Mouse (Mus musculus) cerebellum, postnatal 14 days (tissue): ENCODE data around the gene Parp4.

ENCODE experiments used
- DNase-seq, 2 experiments: peaks; one replicate each; pipeline ENCODE4 v3.0.0; 2021; ENCODE audit warnings: mixed read lengths in 2 of 2

Parp4 gene

DNA sequence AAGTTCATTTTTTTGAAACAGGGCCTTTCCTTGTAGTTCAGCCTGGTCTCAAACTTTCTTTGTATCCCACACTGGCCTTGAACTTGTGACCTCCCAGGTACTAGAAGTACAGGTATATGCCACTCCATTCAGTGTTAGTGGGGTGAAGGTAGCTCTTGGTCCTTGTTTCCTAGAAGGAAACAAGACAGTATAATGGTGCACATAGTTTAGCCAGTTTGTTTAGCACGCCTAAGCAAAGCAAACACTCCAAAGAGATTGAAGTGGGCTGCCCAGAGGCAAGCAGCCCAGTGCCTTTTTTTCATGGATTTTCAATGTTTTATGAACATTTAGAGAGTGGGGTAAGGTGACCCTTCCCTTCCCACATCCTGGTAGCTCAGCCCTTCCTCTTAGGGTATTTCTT lies 42.1 kb downstream of the Parp4 start:
- no peak for DNase-seq

GRCm38 (mm10) chr14:56620425-56620824 lies 45.0 kb downstream of the Parp4 start:
- DNase-seq: no peak

GRCm38 (mm10) chr14:56626202-56626601 lies 50.8 kb downstream of the Parp4 start:
- DNase-seq: no peak

GRCm38 (mm10) chr14:56628336-56628735 lies 52.9 kb downstream of the Parp4 start:
- no peak for DNase-seq

- DNase-seq: no peak
These were observed 55.7 kb downstream of the Parp4 start for GRCm38 (mm10) chr14:56631109-56631508.

- DNase-seq: no peak
These were observed 71.8 kb downstream of the Parp4 start for GRCm38 (mm10) chr14:56647206-56647605.

DNA sequence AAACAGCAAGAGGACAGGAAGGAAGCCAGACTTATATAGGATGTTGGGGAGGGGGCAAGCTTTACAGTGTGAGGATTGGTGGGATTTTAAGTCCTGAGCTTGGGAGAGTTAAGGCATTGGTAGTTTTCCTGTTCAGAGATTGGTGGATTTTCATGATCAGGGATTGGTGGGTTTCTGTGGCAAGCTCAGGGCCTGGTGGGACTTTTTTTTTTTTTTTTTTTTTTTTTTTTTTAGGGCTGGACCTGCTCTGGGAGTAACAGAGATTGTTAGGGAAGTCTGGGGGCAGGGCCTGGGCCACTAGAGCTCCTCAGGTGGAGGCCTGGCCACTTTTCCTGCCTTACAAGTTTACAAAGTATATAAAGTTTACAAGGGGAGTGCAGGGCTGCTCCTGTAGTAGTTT lies 74.0 kb downstream of the Parp4 start:
- no peak for DNase-seq

- no peak for DNase-seq
These were observed 90.2 kb downstream of the Parp4 start for GRCm38 (mm10) chr14:56665651-56666050.

- no peak for DNase-seq
These were observed 91.5 kb downstream of the Parp4 start for GRCm38 (mm10) chr14:56666909-56667308.

GRCm38 (mm10) chr14:56667969-56668802 lies 92.8 kb downstream of the Parp4 start, which contains the start of gene Mphosph8:
Gene Mphosph8 (plus strand): TSS chr14:56668248.
- peak; percentile 99 to 100 for DNase-seq

- no peak for DNase-seq
These were observed 93.7 kb downstream of the Parp4 start for GRCm38 (mm10) chr14:56669046-56669620.

DNA sequence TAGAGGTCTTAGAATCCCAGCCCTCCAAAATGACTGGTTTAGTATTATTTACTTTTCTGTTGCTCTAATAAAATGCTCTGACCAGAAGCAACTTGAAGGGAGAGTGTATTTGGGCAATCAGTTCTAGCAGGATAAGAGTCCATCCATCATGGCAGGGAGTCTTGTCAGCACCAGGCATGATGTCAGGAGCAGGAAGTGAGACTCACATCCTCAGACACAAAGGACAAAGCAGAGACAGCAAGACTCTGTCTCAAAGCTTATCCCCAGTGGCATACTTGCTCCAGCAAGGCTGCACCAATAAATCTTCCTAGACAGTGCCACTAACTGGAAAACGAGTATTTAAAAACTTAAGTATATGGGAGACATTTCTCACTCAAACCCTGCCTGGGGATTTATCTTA lies 110.0 kb downstream of the Parp4 start:
- DNase-seq: no peak

DNA sequence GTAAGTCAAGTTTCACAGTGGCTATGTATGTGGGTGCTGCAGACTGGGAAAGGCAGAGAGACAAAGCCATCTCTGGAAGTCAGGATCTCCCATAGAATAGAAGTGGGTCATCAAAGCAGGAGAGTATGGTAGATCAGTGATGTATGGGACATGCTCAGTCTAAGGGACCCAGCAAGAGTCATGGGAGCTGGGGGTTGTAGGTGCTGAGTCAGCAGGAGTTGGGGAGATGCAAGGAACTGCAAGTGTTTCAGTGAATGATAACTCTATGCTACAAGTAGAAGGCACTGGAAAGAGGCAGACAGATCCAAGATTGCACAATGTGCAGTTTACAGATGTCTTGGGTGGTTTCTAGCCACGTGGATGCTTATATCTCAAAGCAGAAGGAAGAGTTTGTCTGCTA lies 113.7 kb downstream of the Parp4 start:
- DNase-seq: no peak

GRCm38 (mm10) chr14:56689766-56690165 lies 114.3 kb downstream of the Parp4 start:
- DNase-seq: no peak

- DNase-seq: no peak
These were observed 120.1 kb downstream of the Parp4 start for GRCm38 (mm10) chr14:56695495-56695894.

DNA sequence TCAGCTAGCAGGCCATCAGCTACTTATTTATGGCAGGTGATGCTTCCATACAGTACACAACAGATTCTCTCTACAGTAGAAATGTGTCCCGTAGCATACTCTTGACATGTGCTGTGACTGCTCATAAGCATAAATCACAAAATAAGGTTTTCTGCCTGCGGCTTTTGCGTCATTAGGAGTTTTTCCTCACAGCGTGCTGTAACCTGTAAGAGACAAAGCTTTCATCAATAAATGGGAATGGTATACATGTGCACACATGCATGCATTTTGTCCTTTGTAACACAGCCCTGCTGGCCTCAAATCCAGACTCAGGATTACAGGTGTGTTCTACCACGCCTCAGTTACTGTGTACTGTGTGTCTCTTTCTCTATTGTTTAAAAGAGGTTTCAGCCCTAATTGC lies 122.4 kb downstream of the Parp4 start:
- no peak for DNase-seq

- no peak for DNase-seq
These were observed 127.2 kb downstream of the Parp4 start for GRCm38 (mm10) chr14:56702644-56703043.

DNA sequence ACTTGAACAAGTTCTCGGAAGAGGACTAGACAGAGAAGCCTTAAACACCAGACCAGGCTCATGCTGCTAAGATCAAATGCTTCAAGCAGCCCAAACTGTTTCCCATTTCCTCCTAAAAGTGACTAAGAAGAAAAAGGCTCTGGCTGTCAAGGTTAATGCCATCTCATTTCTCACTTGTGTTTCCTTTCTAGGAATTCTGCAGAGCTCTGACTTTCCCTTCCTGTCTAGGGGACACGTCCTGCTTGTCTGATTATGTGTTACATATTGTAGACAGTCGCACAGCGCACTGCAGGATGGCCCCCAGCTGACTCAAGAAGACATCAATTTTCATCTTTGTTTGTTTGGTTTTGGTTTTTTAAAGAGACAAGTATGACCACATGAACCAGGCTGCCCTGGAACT lies 130.3 kb downstream of the Parp4 start:
- DNase-seq: no peak
